Mouse (Mus musculus): ENCODE measurements around the gene Adam20.
"Not testable (repeated sequence)": the region's sequence is repeated elsewhere in the genome, so short reads cannot be mapped to it uniquely, and the experiment has no call there.

Adam20 gene

DNA sequence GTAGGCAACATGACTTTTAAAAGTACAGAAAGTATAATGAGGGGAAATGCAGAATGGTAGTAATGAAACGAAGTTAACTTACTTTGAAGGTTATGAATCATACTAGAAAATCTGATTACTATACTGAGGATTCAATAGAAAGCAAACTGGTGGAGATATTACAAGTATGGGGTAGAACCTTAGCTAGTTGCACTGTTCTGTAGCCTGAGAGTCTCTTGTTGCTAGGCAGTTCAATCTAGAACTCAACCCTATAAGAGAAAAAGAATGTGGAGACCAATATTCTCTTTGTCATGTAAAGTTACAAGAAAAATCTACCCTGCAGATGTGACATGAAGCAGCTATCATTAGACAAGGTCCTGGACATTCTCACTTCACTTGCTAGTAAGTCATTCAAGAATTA lies at the start of gene Adam20:
Gene Adam20, plus strand, starts transcription at position 301 of the 400 bp plus-strand sequence.
- DNase-seq = not testable (repeated sequence)

DNA sequence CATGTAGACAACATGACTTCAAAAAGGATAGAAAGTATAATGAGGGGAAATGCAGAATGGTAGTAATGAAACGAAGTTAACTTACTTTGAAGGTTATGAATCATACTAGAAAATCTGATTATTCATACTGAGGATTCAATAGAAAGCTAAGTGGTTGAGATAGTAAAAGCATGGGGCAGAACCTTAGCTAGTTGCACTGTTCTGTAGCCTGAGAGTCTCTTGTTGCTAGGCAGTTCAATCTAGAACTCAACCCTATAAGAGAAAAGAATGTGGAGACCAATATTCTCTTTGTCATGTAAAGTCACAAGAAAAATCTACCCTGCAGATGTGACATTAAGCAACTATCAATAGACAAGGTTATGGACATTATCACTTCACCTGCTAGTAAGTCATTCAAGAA lies 41.2 kb upstream of the Adam20 start, which contains the start of gene Adam25:
Gene Adam25, plus strand, starts transcription at position 301 of the 400 bp plus-strand sequence.
- DNase-seq = not testable (repeated sequence)

DNA sequence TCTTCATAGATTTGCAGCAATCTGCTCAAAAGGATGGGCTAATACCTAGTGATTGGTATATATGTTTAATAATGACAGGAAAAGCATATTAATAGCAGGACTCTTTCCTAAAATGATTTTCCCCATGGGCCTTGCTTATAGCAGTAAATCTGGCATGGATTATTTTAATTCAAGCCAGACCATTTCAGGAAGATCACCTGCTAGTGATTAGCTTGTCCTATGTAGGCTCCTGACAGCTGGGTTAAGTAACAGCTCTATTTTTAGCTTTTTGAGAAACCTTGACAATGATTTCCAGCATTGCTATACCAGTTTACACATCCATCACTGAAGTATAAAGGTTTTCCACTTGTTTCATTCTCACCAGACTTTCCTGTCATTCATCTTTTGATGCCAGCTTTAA lies 9.8 kb upstream of the Adam20 start:
- DNase-seq = no peak

DNA sequence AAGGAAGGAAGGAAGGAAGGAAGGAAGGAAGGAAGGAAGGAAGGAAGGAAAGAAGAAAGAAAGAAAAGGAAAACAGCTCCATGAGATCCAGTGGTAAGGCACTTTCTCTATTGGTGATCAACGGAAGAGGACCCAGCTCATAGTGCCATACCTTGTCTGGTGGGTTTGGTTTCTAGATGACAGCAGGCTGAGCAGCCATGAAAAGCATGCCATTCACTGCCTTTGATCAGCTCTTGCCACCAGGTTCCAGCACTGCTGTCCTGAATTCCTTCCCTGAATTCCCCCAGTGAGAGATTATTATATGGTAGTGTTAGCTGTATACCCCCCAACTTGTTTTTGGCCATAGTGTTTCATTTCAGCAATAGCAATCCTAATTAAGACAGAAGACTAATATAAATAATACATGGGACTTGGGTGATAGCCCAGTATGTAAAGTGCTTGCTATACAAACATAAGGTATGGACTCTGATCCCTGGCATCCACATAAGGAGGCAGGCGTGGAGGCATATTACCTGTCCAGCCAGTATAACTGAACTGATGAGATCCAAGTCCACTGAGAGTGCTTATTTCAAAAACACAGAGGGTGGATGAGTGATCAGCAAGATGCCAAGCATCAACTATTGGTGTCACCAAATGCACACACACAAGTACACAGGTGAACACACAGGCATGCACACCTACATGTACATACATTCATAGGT lies 10.5 kb downstream of the Adam20 start:
- no peak for DNase-seq

All from right cerebral cortex, adult 18-20 months (tissue).